Mouse (Mus musculus) yolk sac, embryonic 10.5 days (tissue): ENCODE measurements at regions not wholly inside any gene's neighbourhood (a gene's known extent, or its start where the extent isn't known, plus 50 kb on each side); places are given as distances from the start of the nearest gene placed in this dataset.

Experiments used
- DNase-seq: peaks from one replicate; pipeline ENCODE4 v3.0.0-alpha.2; 2017; ENCODE audit warnings: low spot score

- DNase-seq, result no peak
These were observed 64.5 kb downstream of the Tfap2c start for GRCm38 (mm10) chr2:172613891-172614391.

DNA sequence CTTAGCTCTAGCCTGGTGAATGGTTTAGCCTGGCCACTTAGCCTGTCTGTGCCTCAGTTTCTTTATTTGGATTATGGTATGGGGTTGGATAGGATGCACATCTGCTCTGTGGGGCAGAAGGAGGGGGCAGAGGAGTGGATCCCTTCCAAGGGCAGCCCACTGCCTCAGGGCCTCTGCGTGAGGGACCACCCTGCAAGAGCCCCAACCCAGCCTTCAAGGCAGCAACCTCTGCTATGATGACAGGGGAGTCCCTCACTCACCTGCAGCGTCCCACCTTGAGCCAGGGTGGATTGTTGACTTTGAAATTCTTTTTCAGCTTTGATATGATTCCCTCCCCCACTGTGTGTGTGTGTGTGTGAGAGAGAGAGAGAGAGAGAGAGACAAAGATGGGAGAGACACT, 65.8 kb downstream of the Tfap2c start:
- no peak for DNase-seq

DNA sequence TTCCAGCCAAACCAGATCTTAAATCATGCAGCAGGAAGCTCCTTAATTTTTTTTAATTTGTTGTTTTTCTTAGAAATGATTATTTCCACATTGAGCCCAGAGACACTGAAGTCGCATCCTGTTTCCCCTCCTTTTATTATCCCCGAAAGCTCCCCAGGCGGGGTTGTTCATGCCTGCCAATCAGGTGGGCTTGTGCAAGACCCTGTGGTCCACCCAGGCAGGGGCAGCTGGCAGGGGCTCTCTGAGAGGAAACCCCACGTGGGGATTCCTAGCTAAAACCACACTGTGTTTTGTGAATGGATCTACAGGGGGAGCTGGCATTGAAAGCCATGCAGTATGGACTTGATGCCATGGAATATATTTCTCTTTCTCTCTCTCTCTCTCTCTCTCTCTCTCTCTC, 66.2 kb downstream of the Tfap2c start:
- no peak for DNase-seq

GRCm38 (mm10) chr2:172619168-172619567, 69.8 kb downstream of the Tfap2c start:
- no peak for DNase-seq

- no peak for DNase-seq
These were observed 70.6 kb downstream of the Tfap2c start for GRCm38 (mm10) chr2:172620001-172620400.

GRCm38 (mm10) chr2:172623707-172624106, 74.3 kb downstream of the Tfap2c start:
- DNase-seq, result no peak

DNA sequence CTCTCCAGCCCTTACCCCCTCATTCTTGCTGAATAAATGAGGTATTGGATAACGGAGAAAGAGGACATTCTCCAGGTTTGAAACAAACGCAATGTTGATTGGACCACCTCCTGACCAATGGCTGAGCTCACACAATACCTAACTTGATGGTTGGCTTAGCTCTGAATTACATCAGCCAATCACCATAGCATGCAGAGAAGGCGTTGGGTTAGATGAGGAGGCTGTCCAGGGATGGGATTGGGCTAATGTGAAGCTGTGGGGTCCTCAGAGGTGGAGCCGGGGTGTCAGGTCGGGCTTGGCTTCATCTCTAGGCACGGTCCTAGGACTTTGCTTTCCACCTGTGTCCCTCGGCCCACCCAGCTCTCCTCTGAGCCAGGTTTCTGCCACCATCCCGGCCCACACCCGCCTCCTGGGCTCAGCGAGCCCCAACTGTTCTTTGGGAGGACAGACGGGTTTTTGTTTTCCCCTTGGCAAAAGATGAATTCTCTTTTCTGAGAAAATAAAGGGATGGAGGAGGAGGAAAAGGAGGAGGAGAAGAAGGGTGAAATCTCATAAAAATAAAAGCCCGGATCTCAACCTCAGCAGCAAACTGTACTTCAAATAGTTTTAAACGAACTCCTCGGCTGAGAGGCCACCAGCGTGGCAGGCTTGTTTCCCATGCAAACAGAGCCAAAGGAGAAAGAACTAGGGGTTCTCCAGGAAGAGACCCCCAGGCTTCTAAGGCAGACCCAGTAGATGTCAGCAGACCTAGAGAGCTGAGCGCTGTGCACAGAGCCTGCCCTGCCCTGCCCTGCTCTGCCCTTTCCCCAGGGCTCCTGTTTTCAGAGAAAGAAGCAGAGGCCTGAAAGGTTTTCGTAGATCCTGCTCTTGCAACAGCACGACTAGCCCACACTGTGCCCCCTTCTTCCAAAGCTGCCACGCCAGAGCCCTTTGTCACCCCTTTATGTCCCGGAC, 78.2 kb downstream of the Tfap2c start:
- no peak for DNase-seq

GRCm38 (mm10) chr2:172630333-172630732, 80.9 kb downstream of the Tfap2c start:
- no peak for DNase-seq

DNA sequence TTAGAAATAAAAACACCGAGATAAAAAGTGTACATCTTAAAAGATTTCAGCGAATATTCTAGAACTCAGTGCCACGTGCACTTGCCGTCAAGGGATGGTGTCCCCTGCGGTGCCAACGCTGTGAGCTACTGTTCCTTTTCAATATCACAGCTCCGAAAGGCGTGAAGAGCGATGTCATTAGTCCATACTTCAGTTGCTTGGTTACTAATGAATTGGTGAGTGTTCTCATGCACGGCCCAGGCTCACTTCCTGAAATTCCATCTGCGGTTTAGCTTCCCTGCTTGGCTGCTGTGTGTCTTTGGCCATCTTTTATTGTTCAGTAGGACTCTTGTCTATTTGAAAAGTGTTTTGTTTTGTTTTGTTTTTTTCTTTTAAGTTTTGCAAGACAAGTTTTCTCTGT, 93.2 kb downstream of the Tfap2c start:
- no peak for DNase-seq

GRCm38 (mm10) chr2:172643860-172644259, 94.5 kb downstream of the Tfap2c start:
- DNase-seq, result no peak

GRCm38 (mm10) chr2:172644451-172644850, 95.1 kb downstream of the Tfap2c start:
- no peak for DNase-seq

DNA sequence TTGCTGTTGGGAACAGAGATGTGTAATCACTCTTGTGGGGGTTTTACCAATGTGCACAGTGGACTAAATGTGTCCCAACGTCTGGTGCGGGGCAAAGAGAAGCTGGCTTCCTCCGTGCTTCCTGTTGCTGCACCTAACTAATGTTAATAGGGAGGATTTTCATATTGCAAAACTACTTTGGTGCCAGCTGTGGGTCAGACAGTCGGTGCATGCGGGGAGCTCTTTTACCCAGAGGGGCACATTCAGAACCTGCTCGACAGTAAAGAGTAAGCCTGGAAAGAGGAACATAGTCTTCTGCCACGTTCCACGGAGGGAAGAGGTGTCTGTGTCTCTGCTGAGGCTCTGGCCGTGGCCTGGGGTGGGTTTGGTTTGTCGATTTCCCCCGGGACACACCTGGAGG, 98.7 kb downstream of the Tfap2c start:
- no peak for DNase-seq

GRCm38 (mm10) chr2:172660479-172660878, 111.1 kb downstream of the Tfap2c start:
- no peak for DNase-seq

- DNase-seq, result no peak
These were observed 111.5 kb downstream of the Tfap2c start for GRCm38 (mm10) chr2:172660916-172661315.

- no peak for DNase-seq
These were observed 112.1 kb downstream of the Tfap2c start for GRCm38 (mm10) chr2:172661418-172661980.

DNA sequence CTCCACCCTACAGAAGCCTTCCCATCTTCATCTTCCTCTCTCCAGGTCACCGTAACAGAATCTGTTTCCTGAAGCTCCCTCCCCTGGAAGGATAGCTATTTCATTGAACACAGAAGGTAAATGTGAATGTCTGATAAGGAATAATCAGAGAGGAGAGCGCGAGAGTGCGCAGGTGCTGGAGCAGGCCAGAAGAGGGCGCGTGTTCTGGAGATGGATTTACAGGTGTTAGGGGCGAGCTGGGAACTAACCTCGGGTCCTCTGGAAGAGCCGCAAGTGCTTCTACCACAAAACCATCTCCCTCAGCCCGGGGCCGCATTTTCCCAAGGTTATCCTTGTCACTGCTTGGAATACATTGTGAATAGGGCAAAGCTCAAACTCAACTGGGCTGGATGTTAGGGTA, 112.8 kb downstream of the Tfap2c start:
- no peak for DNase-seq

- no peak for DNase-seq
These were observed 114.3 kb downstream of the Tfap2c start for GRCm38 (mm10) chr2:172663681-172664080.

DNA sequence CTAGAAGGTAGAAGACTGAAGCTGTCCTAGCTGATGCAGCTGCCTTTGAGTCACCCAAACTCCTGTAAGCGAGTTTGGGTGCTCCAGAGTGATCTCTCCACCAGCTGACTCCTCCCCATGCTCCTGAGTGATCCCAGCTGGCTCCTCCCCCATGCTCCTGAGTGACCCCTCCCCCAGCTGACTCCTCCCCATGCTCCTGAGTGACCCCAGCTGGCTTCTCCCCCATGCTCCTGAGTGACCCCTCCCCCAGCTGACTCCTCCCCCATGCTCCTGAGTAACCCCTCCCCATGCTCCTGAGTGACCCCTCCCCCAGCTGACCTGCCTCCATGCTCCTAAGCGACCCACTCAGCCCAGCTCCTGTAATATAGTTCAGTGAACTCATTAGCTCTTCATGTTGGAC, 123.7 kb downstream of the Tfap2c start:
- DNase-seq, result no peak

DNA sequence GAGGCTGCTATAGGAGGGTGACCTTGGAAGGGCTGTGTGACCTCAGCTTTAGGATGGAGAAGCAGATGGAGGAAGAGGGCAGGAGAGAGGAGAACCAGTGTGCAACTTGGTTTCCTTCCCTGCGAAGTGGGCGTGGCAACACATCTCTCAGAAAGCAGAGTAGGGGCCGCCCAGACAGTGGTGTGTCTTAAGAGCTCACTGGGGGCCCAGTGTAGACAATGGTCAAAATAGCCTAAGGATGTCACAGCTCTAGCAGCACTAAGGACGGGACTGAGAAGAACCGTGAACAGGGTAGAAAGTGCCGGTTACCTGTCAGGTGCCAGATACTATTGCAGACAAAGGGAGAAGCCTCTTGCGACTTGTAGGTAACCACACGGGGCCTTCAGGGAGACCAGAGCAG, 125.2 kb downstream of the Tfap2c start:
- no peak for DNase-seq

GRCm38 (mm10) chr2:172675081-172675480, 125.7 kb downstream of the Tfap2c start:
- no peak for DNase-seq

DNA sequence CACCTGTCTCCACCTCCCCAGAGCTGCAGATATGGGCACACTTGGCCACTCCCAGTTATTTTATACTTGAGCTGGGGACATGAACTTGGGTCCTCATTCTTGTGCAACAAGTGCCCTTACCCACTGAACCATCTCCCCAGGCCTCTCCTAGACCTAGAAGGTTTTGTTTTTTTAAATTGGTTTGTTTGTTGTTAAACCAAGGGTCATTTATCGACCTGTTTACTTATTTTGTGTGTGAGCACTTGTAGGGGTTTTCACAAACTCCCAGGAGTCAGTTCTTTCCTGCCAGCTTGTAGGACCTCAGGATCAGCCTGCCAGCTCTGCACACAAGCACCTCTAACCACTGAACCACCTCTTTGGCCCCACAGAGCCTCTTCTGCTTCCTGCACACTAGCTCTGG, 140.8 kb downstream of the Tfap2c start:
- DNase-seq, result no peak

DNA sequence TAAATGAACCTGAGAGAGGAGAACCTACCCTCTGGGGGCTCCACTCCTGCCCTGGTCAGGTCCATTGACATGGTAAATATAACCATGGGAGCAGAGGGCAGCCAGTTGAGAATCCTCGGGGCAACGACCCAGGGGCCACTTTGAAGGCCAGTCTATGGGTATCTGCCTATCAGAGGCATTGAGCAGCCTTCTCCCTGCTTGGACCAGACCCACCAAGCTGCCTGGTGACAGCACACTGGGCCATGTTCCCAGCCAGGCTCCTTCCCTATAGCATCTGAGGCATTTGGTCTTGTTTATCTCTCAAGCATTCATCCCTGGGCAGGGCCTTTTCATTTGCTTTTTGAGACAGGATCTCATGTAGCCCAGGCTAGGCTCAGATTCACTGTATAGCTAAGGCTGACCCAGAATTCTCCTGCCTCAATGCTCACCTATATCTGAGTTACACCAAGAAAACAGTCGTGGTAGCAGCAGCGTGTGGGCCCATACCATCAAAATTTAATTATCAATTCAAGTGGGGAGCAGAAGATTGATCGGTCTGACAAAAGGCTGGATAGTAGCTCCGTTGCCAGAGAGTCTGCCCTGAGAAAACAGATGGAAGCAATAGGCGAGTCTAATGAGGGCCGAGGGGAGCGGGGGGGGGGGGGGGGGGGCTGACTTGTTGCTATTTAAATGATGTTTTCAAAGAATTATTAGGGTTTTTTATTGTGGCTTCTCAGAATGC, 141.7 kb downstream of the Tfap2c start:
- DNase-seq, result no peak

GRCm38 (mm10) chr2:172698961-172699360, 149.6 kb downstream of the Tfap2c start:
- DNase-seq, result no peak
